Mouse (Mus musculus) olfactory bulb, adult 2 months (tissue): ENCODE results near the gene Tcstv1. TPM values are rescaled to one million over a fixed set of nuclear protein-coding genes. Genes with fewer than 3 reads are reported as not detected.
"Not testable (repeated sequence)": the region's sequence is repeated elsewhere in the genome, so short reads cannot be mapped to it uniquely, and the experiment has no call there.

Source experiments
- H3K27ac ChIP-seq: fragments of 200-500 bp; 2 replicates; pipeline ENCODE4 v1.5.1; 2012; ENCODE audit warnings: low read depth, low read length; ENCODE audit not compliant: insufficient read depth
- H3K4me1 ChIP-seq: fragments of 200-500 bp; 2 replicates; pipeline ENCODE4 v1.6.1; 2012; ENCODE audit warnings: low read length; ENCODE audit not compliant: control insufficient read depth, insufficient read depth
- H3K4me3 ChIP-seq: fragments of 200-500 bp; 2 replicates; pipeline ENCODE4 v1.5.1; 2012; ENCODE audit warnings: mild to moderate bottlenecking, low read depth, low read length, moderate library complexity; ENCODE audit not compliant: insufficient read depth
- WGBS: fragments of 180-500 bp; shearing (Covaris S2); methylation state at CpG from one replicate; pipeline ENCODE4 v1.1.7; 2018; 5-methylcytosine and 5-hydroxymethylcytosine counted together
- polyA plus RNA-seq: library from polyadenylated mRNA; stranded (reverse); fragments of >200 nt; gene quantifications from 2 replicates; pipeline ENCODE4 v1.2.4, GENCODE M21; 2012; ENCODE audit warnings: low replicate concordance; ENCODE audit not compliant: missing spikeins, insufficient read depth, insufficient read length

The Tcstv1 gene
- not detected in 2 replicates for polyA plus RNA-seq

GRCm38 (mm10) chr13:119894685-119895084, at the start of gene Tcstv1:
Tcstv1 (minus strand) TSS chr13:119894785.
- H3K27ac ChIP-seq, H3K4me3 ChIP-seq, H3K4me1 ChIP-seq: not testable (repeated sequence)
- 83% methylated on average over 3 of the region's 3 CpGs for WGBS

- H3K4me3 ChIP-seq: not testable (repeated sequence)
Measured at GRCm38 (mm10) chr13:119929172-119929571, 34.6 kb upstream of the Tcstv1 start, which contains the start of gene Gm21761. Gm21761 (minus strand) TSS chr13:119929272.

GRCm38 (mm10) chr13:119924597-119925340, 30.2 kb upstream of the Tcstv1 start:
- not testable (repeated sequence) for H3K4me1 ChIP-seq, H3K4me3 ChIP-seq, H3K27ac ChIP-seq
- WGBS: 77% methylated on average over 3 of the region's 3 CpGs

More at GRCm38 (mm10) chr13:119929172-119929571, 34.6 kb upstream of the Tcstv1 start, which contains the start of gene Gm21761:
- not testable (repeated sequence) for H3K4me1 ChIP-seq, H3K27ac ChIP-seq
- WGBS: 92% methylated on average over 2 of the region's 5 CpGs

- not testable (repeated sequence) for H3K4me1 ChIP-seq, H3K27ac ChIP-seq, H3K4me3 ChIP-seq
- WGBS: 67% methylated on average over 4 of the region's 5 CpGs
Measured at GRCm38 (mm10) chr13:119916966-119917722, 22.6 kb upstream of the Tcstv1 start.

- not testable (repeated sequence) for H3K27ac ChIP-seq, H3K4me1 ChIP-seq, H3K4me3 ChIP-seq
- 65% methylated on average over 2 of the region's 2 CpGs for WGBS
Measured at GRCm38 (mm10) chr13:119916449-119916848, 21.9 kb upstream of the Tcstv1 start.

GRCm38 (mm10) chr13:119898549-119898948, 4.0 kb upstream of the Tcstv1 start:
- H3K4me3 ChIP-seq, H3K4me1 ChIP-seq, H3K27ac ChIP-seq: not testable (repeated sequence)
- 56% methylated on average over 5 of the region's 5 CpGs for WGBS

- not testable (repeated sequence) for H3K4me3 ChIP-seq, H3K4me1 ChIP-seq, H3K27ac ChIP-seq
- 44% methylated on average over 4 of the region's 4 CpGs for WGBS
Measured at GRCm38 (mm10) chr13:119886896-119887295, 7.7 kb downstream of the Tcstv1 start.

GRCm38 (mm10) chr13:119864395-119864999, 30.1 kb downstream of the Tcstv1 start:
- H3K4me1 ChIP-seq, H3K27ac ChIP-seq, H3K4me3 ChIP-seq: not testable (repeated sequence)
- WGBS: 74% methylated on average over 6 of the region's 7 CpGs

GRCm38 (mm10) chr13:119862399-119862798, 32.2 kb downstream of the Tcstv1 start:
- not testable (repeated sequence) for H3K4me3 ChIP-seq
- no CpG with 5 or more reads among the region's 6 CpGs for WGBS

More at GRCm38 (mm10) chr13:119862399-119862798, 32.2 kb downstream of the Tcstv1 start:
- not testable (repeated sequence) for H3K27ac ChIP-seq, H3K4me1 ChIP-seq

Other genes with a start within 250 kb of the Tcstv1 start
- gene Hmgcs1, start 204.4 kb downstream of the Tcstv1 start, polyA plus RNA-seq: not detected in 2 replicates
- gene Nim1k, start 138.9 kb downstream of the Tcstv1 start, polyA plus RNA-seq: not detected in 2 replicates
- gene Zfp131, start 103.9 kb downstream of the Tcstv1 start, polyA plus RNA-seq: not detected in 2 replicates
- gene AF067063, start 64.6 kb downstream of the Tcstv1 start, polyA plus RNA-seq: not detected in 2 replicates
- not detected in 2 replicates for gene D13Ertd608e, start 58.8 kb downstream of the Tcstv1 start, polyA plus RNA-seq
- gene Gm21761, start 34.5 kb upstream of the Tcstv1 start, polyA plus RNA-seq: not detected in 2 replicates
- not detected in 2 replicates for gene B020031M17Rik, start 56.0 kb upstream of the Tcstv1 start, polyA plus RNA-seq
- not detected in 2 replicates for gene Gm36079, start 132.2 kb upstream of the Tcstv1 start, polyA plus RNA-seq
- not detected in 2 replicates for gene Gm21188, start 157.4 kb upstream of the Tcstv1 start, polyA plus RNA-seq
- not detected in 2 replicates for gene Gm20767, start 245.5 kb upstream of the Tcstv1 start, polyA plus RNA-seq